Mouse (Mus musculus) heart, postnatal 14 days (tissue): ENCODE measurements around the gene Pid1. TPM values are rescaled to one million over a fixed set of nuclear protein-coding genes. Genes with fewer than 3 reads are reported as not detected.

ENCODE experiments used
- DNase-seq, 2 experiments: peaks; one replicate each; pipeline ENCODE4 v3.0.0; 2021 to 2022
- intact Hi-C: fragments of 180-260 bp; cut with DNase I; formaldehyde crosslinking; loops from one replicate; pipeline ENCODE4 v1.15.1; 2025
- total RNA-seq, 2 experiments: library from RNA; stranded (reverse); gene quantifications; 2 replicates each; pipeline ENCODE4 v1.2.3; 2021

Pid1 gene
- total RNA-seq, 2 experiments from 2014 or later: 10.4 to 10.9 TPM

DNA sequence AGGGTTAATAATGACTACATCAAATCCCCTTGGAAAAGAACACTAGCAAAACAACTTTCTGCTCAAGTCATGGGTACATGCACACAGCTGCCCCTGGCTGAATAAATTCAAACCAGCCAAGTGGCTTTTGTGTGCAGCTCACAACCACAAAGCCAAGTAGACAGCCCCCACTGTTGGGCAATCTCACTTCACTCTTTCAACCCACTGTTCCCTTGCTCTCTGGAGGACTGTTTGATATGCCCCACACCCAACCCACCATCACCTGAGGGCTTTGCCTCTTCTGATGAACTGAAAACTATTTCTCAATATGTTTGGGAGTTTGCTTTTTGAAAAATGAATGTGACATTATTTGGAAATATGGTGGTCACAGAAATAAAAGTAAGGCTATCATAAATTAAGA lies 171.8 kb downstream of the Pid1 start:
- intact Hi-C loops: no loop called here
- DNase-seq: no peak

DNA sequence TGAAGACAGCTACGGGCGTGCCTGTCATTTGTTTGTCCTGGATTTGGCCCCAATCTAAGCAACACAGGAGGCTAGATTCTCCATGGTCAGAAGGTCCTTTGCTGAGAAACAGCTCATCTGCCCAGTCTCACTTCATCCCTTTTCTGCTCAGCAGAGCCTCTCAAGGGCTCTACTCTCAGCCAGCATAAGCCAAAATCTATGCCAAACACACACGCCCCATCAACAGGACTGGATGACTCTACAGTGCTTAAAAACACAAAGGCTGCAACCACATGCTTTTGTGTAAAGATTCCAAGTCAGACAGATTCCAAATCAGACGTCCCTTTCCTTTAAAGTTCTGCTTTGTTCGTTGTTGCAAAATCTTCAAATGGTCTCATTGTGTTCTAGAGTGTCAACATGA lies 174.5 kb downstream of the Pid1 start:
- intact Hi-C loops: no loop called here

DNA sequence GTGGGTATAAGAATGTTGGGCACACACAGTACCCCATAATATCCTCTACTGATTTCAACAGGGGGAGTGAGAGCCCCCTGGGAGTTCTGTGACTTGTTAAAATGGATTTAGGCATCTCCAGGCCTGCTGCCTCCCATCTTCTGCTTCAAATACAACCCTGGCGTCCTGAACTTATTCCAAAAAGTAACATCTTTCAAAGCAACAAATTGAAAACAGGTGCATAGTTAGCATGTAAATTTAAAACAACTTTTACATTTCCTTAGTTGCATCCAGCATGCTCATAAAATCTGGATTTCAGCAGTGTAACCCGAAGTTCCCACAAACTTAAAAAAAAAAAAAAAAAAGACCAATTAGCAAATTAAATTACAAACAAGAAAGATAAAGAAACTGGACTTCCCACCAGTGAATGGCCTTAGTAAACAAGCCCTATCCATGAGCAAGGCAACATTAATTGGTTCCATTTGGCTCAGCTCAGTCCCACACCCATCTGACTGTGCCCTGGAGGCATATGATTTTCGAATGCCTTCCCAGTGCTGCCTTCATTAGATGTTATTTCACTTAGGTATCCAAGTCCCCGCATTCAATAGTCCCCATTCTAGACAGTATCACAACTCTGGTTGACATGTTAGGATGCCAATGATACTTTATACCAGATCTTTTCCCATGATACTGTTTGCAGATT lies 177.1 kb downstream of the Pid1 start:
- intact Hi-C loops: no loop called here
- DNase-seq: no peak

More for the DNA sequence above, 174.5 kb downstream of the Pid1 start:
- peak; percentile 6 to 7 for DNase-seq

DNA sequence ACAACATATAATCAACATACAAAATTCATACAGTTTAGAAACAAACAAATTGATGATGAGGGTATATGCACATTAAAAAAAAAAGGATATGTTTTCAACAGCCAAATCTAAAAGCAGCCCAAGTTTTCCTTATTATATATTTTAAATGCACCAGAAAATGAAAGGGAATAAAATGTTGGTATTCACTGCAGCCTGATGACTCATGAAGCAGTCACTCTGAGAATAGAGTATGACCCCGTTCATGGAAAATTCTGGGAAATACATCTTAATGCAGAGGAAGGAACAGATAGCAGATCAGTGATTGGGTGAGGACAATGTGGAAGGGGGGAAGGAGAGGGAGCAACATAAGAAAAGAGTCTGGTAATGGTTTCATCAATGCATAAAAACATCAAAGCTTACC lies 186.3 kb downstream of the Pid1 start:
- intact Hi-C loops: no loop called here

DNA sequence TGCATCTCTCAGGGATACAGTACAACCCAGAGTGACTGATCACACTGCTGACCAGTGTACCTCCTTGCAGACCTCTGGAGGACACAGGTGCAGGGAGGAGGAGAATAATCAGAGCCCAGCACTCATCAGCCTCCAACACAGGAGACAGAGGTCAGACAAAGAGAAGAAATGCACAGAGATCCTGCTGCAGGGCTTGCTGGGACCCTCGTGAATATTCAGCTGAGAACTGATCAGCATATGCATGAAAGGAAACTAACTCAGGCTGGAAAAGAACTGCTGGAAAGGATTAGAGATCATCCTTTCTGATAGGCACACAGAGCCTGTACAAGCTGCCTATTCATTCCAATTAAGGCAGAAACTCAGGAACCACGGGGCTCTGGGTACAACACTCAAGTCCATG lies 186.9 kb downstream of the Pid1 start:
- no peak for DNase-seq
- intact Hi-C loops: no loop called here

More for the DNA sequence above, 186.3 kb downstream of the Pid1 start:
- DNase-seq: no peak

DNA sequence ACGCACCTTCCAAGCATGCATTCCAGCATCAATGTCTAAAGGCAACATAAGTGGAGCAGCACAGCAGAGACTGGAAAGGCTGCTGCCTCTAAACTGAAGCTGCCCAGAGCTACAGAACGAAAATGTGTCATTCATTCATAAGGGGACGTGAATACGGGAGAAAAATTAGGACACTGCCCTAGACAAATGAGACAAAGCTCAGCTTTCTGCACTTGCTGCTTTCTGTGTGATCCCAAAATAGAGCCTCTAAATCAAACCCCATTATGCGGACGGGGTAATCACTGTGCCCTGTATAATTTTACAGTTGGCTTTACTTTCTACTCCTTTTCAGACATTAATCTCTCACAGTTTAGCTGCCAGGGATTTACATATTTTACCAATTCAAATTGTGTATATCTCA lies 191.0 kb downstream of the Pid1 start:
- DNase-seq: no peak
- intact Hi-C loops: no loop called here

DNA sequence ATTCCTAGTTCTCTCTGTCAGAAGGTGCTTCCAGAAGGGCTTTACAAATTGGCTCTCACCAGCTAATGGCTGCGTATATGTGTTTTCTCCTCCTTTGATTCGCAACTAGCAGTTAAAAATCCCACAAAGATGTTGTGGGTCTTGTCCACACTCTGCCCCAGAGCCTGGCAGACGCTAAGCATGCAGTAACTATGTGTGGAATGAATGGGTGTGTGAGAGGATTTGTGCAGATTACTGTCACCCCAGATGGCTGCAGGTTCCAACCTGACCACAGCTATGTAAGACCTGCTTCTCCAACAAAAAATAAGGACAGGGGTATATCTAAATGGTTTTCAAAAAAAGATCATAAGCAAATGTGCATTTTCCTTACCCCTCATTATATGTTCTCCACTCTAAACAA lies 206.2 kb downstream of the Pid1 start:
- intact Hi-C loops: no loop called here
- no peak for DNase-seq

DNA sequence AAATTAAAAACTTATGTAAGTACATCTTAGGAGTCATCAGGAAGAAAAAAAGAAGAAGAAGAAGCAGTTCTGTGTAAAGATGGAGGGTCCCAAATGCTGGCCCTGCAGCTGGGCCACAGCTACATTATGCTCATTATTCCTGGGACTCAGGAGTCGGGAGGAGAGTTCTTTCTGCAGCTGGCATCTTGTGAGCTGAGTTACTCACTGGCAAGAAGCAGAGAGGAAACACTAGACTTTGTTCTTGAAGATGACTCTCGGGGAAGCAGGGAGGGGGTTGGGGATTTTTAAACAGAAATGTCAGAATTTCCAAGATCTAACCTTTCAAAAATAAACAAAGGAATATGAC lies 208.4 kb downstream of the Pid1 start:
- intact Hi-C loops: no loop called here
- DNase-seq: no peak

DNA sequence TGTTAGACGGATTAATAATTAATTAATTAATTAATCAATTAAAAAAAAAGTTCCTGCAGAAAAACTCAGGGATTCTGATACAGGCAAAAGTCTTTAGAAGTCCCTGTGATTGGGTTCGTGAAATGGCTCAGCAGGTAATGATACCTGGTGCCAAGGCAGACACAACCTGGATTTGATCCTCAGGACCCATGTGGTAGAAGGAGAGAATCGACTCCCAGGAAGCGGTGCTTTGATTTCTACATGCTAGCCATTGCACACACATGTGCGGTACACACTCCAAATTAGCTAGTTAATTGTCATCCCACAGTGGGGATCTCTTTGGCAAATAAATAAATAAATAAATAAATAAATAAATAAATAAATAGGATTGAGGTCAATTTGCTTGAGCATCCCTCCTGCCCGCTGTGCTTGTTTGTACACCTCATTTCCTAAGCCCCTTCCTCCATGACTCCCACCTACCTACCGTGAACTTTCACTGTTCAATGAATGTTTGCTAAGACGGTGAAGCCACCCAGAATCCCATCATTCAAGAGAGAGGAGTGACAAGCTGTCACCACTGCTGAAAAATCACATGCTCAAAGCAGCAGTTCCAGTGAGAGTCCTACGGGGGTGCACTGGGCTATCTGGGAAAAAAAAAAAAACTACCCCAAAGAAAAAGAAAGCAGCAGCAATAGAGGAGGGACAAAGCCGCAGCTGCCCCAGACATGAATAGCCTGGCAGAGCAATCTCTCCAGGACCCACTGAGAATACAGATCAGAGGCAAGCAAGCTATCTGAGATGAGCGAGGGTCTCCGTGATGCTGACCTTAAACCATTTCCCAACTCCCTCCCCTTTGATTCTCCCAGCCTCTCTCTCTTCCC lies 209.0 kb downstream of the Pid1 start:
- intact Hi-C loops: no loop called here
- DNase-seq: no peak

DNA sequence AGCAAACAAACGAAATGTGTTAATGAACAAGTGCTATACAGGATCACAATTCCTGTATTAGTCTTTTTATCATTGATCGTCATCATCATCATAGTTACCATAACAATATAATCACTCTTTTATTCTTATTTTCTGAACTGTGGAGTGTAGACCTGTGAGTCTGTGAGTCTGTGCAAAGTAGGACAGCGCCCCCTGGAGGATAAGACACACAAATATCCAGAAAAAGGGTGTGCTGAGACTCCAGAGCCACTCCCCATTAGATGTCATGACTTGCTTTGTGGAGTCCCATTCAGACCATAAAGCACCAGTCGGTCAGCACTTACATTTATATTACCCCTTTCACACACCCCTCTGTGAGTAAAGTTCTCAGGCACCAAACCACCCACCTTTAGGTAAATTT lies 210.0 kb downstream of the Pid1 start:
- DNase-seq: peak; percentile 9 to 12
- intact Hi-C loops: no loop called here

DNA sequence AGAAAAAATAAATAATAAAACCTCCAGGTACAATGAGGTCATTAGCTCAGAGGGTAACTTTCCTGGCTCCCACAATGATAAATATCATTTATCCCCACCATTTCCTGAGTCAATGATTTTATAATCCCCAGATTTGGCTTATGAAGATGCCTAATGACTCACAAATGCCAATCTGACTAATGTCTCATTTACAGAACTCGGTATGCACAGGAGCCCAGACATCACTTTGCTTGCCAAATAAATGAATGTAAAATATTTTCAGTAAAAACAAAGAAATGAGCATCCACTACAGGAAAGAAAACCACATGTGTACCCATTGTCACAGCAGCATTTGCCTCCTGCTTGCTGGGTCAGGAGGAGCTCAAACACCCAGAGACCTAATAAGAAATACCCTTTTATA lies 222.4 kb downstream of the Pid1 start:
- no peak for DNase-seq
- intact Hi-C loops: no loop called here

DNA sequence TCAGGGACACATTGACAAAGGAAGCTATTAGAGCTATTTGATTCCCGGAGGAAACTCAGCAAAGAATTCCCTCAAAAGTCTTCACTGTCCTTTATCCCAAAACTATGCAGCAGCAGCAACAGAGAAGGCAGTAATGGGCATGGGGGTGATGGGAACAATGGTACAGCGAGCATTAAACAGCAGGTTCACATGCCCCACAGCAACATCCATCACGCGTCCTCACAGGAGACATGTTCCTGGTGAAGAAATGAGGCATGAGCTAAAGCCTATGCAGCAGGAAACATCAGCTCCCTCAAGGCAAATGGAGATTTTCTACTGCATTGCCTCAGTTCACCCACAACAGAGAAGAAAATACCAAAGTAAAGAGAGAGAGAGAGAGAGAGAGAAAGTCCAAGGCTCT lies 231.5 kb downstream of the Pid1 start:
- no peak for DNase-seq
- intact Hi-C loops: loop anchor here (10.0 kb wide), 1 partner anchor 152 kb away; no protein-coding TSS in a partner anchor

DNA sequence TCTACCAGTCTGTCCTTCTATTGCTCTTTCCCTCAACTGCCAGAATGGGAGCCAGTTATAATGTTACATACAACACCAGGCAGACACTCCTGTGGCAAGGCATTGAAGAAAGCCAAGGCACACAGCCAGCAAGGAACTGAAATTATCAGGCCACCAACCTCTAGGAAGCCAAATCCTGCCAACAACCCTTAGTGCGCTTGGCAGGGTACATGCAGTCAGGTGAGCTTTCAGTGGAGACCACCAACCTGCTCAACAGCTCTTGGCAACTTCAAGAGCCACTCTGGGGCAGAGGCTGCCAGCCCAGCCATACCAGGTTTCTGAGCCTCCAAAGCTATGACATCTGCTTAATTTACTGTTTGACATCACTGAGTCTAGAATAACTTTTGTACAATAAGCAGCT lies 232.2 kb downstream of the Pid1 start:
- intact Hi-C loops: loop anchor here (10.0 kb wide), 1 partner anchor 153 kb away; no protein-coding TSS in a partner anchor
- DNase-seq: no peak

DNA sequence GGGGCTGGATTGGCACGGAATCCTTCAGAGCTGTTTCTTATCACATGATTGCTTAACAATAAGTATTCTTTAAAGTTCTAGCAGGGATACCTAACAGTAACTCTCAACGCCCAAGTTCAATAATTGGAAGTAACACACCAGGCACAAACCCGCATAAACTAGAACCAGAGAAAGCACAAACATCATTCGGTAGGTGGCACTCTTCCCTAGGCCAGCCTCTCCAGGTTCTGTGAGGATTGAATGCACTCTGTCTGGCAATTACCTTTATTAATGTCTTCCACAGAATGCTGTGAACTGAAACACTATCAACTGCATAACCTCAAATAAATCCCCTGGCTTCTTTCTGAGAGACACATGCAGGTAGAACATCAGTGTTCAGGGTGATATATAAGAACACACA lies 235.5 kb downstream of the Pid1 start:
- DNase-seq: peak in 1 of 2 experiments; percentile 9
- intact Hi-C loops: no loop called here

DNA sequence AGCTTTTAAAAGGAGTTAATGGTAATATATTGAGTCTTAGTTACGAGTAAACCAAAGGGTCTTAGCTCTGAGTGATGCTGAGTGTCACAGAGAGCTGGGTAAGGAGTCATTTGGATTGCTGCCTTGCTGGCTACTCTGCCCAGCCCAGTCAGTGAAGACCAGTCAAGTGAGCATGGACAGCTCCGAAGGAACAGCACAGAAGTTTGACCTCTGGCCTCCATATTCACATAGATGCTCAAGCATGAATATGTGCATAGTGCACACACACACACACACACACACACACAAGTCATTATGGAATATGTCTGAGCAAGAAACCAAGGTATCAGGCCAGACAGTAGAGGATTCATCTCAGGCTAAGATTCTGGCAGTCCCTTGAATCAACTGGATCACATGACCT lies 244.7 kb downstream of the Pid1 start:
- intact Hi-C loops: no loop called here
- DNase-seq: no peak

DNA sequence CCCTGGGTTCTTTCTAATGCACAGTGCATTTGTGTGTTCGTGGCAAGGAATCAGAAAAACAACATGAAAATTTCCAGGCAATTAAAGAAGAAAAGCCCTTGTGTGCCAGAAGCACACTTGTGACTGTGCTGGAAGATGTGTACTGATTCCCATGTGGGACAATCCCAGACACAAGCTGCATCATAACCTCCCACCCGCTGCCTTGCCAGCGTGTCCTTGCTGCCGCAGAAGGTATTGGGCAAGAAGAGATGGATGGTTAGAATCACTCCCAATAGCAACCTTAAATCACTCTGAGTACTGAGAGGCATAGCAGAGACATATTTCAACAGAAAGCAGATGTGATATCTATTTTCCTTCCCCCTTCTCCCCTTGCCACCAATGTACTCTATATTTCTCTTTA lies 257.2 kb downstream of the Pid1 start:
- intact Hi-C loops: loop anchor here (10.0 kb wide), 1 partner anchor 362 kb away; no protein-coding TSS in a partner anchor
- no peak for DNase-seq

DNA sequence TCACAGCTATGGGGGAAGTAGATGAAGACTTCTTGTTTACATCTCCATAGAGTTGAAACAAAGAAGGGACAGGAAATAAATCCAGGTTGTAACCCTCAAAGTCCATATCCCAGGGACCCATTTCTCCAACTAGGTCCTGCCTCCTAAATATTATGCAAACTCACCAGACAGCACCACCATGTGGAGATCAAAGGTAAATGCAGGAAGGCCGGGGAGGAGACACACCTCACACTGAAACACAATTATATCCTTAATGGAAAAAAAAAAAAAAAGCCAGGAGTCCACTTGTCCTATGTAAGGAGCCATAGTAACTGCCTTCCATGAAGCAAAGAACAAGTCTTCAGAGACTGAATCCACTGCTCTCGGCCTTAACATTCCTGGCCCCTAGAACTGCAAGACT lies 261.9 kb downstream of the Pid1 start:
- intact Hi-C loops: loop anchor here (10.0 kb wide), 1 partner anchor 357 kb away; no protein-coding TSS in a partner anchor
- DNase-seq: no peak

DNA sequence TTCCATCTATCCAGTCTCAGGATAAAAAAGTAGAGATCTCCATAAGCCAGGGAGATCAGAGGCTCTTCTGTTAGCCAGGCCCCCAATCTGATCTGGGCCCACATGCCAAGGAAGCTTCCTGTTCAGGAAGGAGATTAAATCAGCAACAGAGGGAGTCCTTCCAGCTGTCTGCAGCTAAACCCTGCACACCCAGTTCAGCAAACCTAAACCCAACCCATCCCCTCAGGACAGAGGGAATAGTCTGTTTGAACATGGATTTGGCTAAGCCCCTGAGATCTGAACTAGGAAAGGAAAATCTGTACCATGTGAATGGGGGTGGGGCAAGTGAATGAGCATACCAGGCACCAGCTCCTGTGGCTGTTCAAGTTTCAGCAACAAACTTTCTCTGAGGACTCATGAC lies 266.6 kb downstream of the Pid1 start:
- intact Hi-C loops: no loop called here
- no peak for DNase-seq

DNA sequence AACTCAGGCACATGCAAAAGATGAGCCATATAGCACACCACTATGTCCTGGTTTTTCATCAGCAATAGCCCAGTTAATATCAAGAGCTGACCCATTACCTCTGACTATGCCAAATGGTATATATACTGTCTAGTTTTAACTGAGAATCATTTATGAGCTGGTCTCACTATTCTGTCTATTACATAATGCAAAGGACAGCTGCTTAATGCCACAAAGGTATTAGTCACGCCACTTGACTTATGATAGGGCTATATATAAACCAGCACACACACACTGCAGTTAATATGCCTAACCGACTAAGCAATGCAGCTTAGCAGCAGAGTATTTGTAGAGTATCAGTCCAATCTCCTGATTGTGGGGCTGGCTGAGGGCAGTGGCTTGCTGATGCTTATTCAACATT lies 270.7 kb downstream of the Pid1 start:
- DNase-seq: no peak
- intact Hi-C loops: no loop called here

DNA sequence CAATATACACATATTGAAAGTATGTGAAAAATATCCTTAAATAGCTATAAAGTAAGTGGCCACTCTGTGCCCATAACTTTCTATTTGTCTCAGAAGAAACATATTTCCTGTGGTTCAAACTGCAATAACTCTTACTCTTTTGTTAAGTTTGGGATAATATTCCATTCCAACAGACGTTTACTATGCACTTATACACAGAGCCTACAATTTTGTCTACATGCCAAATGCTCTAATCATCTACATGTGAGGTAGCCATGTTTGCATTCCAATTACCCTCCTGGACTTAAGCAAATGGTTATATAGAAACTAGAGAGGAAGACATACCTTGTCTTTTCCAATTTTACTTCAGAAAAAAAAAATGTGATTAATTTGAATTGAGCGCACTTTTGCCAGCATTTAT lies 274.3 kb downstream of the Pid1 start:
- intact Hi-C loops: no loop called here
- DNase-seq: no peak

DNA sequence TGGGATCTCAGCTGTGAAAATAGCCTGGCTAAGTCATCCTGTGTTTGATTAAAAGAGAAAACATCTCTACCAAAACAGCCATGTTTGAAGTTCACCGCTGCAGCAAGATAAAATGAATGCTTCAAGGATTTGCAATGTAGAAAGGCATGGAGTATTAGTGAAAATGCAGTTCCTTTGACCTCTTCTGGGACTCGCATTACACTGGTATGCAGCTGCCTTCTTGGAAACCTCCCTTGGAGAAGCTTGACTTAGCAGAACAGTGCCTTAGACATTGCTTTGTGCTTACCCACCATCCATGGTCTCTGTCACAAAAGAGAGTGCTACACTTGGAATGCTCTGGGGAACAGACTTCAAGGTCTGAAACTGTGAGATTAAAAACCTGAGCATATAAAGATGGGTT lies 276.0 kb downstream of the Pid1 start:
- intact Hi-C loops: no loop called here
- DNase-seq: no peak

DNA sequence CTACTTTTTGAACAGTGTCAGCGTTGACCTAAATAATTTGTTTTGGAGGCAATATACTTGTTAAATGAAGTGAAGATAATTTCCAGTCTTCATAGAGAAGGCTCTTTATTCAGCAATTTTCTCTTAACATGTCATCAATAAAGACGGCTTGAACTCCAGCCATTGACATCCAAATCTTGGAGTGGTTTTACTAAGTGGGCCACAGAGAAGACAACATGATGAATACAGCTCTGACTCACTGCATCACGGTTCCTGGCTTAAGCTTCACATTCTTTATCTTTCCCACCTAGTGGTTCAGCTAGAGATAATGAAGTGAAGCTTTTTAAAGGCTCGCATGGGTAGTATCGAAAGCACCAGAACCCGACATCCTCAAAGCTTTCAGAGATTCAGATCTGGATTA lies 276.7 kb downstream of the Pid1 start:
- DNase-seq: no peak
- intact Hi-C loops: no loop called here
